Comparison of ENCODE assay signal across 8 mouse cellular contexts in genomic region chr15:98633822-98634470, GRCm38 (mm10). TPM values are rescaled to one million over a fixed set of nuclear protein-coding genes. Genes with fewer than 3 reads are reported as not detected.
DNase-seq lines count a peak whose midpoint lies in the region; ATAC-seq and TF ChIP-seq lines count a peak whose summit lies in the region.

No protein-coding gene starts in this region.

- no peak for TF ChIP-seq POLR2A in kidney, adult 2 months (IDR thresholded peaks at IDR 0.05; ENCODE audit: low read depth, low read length)

- H3K4me2 ChIP-seq in forebrain, embryonic 13.5 days = peak overlapping the region; percentile 88
- peak overlapping the region; percentile 88 for H3K4me2 ChIP-seq in liver, postnatal 0 days (ENCODE audit: low read depth, low read length)

- 6% methylated on average over 25 of the region's 25 CpGs for WGBS in kidney, adult 2 months
- under 1% methylated on average over 24 of the region's 25 CpGs for WGBS in forebrain, embryonic 13.5 days
- WGBS in liver, postnatal 0 days (ENCODE audit: insufficient replicate concordance) = under 1% methylated on average over 23 of the region's 25 CpGs

- TF ChIP-seq EP300 in liver, postnatal 0 days (IDR thresholded peaks at IDR 0.05; ENCODE audit: low read depth) = no peak

- DNase-seq in kidney, adult 2 months = no peak
- DNase-seq in kidney, adult 18-20 months = no peak
- no peak for DNase-seq in G1E (ENCODE audit: low spot score)
- no peak for DNase-seq in liver, postnatal 0 days
- no peak for DNase-seq in kidney, postnatal 36 days
- DNase-seq in embryo, embryonic 11 days = no peak

- no peaks in the 10 kb centered on the region for H3K4me1 ChIP-seq in kidney, adult 2 months (ENCODE audit: control insufficient read depth, insufficient read depth, low read length)
- peaks cover 46% of the 10 kb centered on the region for H3K4me1 ChIP-seq in G1E (ENCODE audit: insufficient read depth, low read depth, low read length)
- H3K4me1 ChIP-seq in forebrain, embryonic 13.5 days = peaks cover 67% of the 10 kb centered on the region
- H3K4me1 ChIP-seq in liver, postnatal 0 days (ENCODE audit: insufficient read depth) = peaks cover 23% of the 10 kb centered on the region

- no peak for TF ChIP-seq CTCF in kidney, adult 2 months (conservative IDR thresholded peaks at IDR 0.05; ENCODE audit: insufficient read depth, insufficient read length, low read depth, low read length)
- TF ChIP-seq CTCF in G1E (IDR thresholded peaks at IDR 0.05; ENCODE audit: low read depth, low read length) = no peak
- no peak for TF ChIP-seq CTCF in liver, postnatal 0 days (IDR thresholded peaks at IDR 0.05; ENCODE audit: low read depth)

- H3K4me3 ChIP-seq in kidney, adult 2 months (ENCODE audit: insufficient read depth, low read depth, low read length) = peak overlapping the region; percentile 66
- H3K4me3 ChIP-seq in G1E (ENCODE audit: low read depth, low read length) = peak overlapping the region; percentile 70
- H3K4me3 ChIP-seq in forebrain, embryonic 13.5 days = peak overlapping the region; percentile 72
- H3K4me3 ChIP-seq in liver, postnatal 0 days (ENCODE audit: low read depth, low read length) = peak overlapping the region; percentile 66

- ATAC-seq in G1E (ENCODE audit: extremely low read depth, insufficient number of reproducible peaks, low FRiP score, poor library complexity, severe bottlenecking) = no peak
- no peak; the same call in 1 of the 2 replicates for ATAC-seq in forebrain, embryonic 13.5 days
- no peak for ATAC-seq in liver, postnatal 0 days
- ATAC-seq in monocyte, adult 5-6 weeks (replicated peaks; ENCODE audit: insufficient number of reproducible peaks, low FRiP score, low TSS enrichment, poor library complexity, severe bottlenecking) = no peak

- 0 out of 2 replicates have a peak, but pooled peaks cover 2% of the 10 kb centered on the region for H3K27me3 ChIP-seq in kidney, adult 2 months (replicated peaks; ENCODE audit: control insufficient read depth, insufficient read depth, low read length)
- H3K27me3 ChIP-seq in G1E (ENCODE audit: insufficient read depth, low read length) = peaks cover 94% of the 10 kb centered on the region
- peaks cover 41% of the 10 kb centered on the region for H3K27me3 ChIP-seq in forebrain, embryonic 13.5 days
- peaks cover 89% of the 10 kb centered on the region for H3K27me3 ChIP-seq in liver, postnatal 0 days (ENCODE audit: insufficient read depth, low read length)

- peak overlapping the region; percentile 92 for H3K9ac ChIP-seq in forebrain, embryonic 13.5 days
- no peak overlapping the region for H3K9ac ChIP-seq in liver, postnatal 0 days (replicated peaks)

- no peaks in the 10 kb centered on the region for H3K9me3 ChIP-seq in G1E (replicated peaks)
- no peaks in the 10 kb centered on the region for H3K9me3 ChIP-seq in forebrain, embryonic 13.5 days (replicated peaks)
- no peaks in the 10 kb centered on the region for H3K9me3 ChIP-seq in liver, postnatal 0 days (ENCODE audit: low read length)

- no peaks in the 10 kb centered on the region for H3K36me3 ChIP-seq in kidney, adult 2 months (ENCODE audit: control insufficient read depth, insufficient read depth, low read length)
- no peaks in the 10 kb centered on the region for H3K36me3 ChIP-seq in G1E (replicated peaks)
- peaks cover 2% of the 10 kb centered on the region; the same call in 1 of the 2 replicates for H3K36me3 ChIP-seq in forebrain, embryonic 13.5 days (ENCODE audit: poor library complexity, severe bottlenecking)
- H3K36me3 ChIP-seq in liver, postnatal 0 days (replicated peaks; ENCODE audit: insufficient read depth, low read length) = no peaks in the 10 kb centered on the region

- no peak overlapping the region for H3K27ac ChIP-seq in kidney, adult 2 months (ENCODE audit: insufficient read depth, low read depth, low read length)
- H3K27ac ChIP-seq in forebrain, embryonic 13.5 days = peak overlapping the region; percentile 97
- no peak overlapping the region for H3K27ac ChIP-seq in liver, postnatal 0 days (ENCODE audit: low read depth)

RNA-seq across cellular contexts. Expression of gene Cacnb3, which starts 3.3 kb away (rescaled TPM):
- polyA plus RNA-seq in kidney, adult 2 months (2012; rRNA removed) = 20.2 and 21.7 TPM in 2 replicates
- total RNA-seq in G1E (2014; fragmentation: Nextera tagmentation) (0.29 TPM in 1 of 2 replicates, not detected in the other), G1E (2017) (0.12 and 0.22 TPM in 2 replicates)
- 0.14 and 0.22 TPM in 2 replicates for polyA plus RNA-seq in G1E (2012)
- 82.1 and 94.8 TPM in 2 replicates for polyA plus RNA-seq in forebrain, embryonic 13.5 days (2015; fragmentation: Nextera tagmentation; extraction: Ambion mirVana)
- polyA plus RNA-seq in liver, postnatal 0 days (2015; fragmentation: Nextera tagmentation; extraction: Ambion mirVana) = 0.38 and 0.58 TPM in 2 replicates
- 0.68 to 1.3 TPM in 2 of 3 replicates, not detected in the other for total RNA-seq in monocyte, adult 5-6 weeks (2017)

RNA-seq across cellular contexts. Expression of gene Adcy6, which starts 24.1 kb away (rescaled TPM):
- polyA plus RNA-seq in kidney, adult 2 months (2012; rRNA removed) = 98.7 and 104 TPM in 2 replicates
- total RNA-seq in G1E (2014; fragmentation: Nextera tagmentation) (5.0 TPM in 1 of 2 replicates, not detected in the other), G1E (2017) (0.22 TPM in 1 of 2 replicates, not detected in the other)
- not detected in 2 replicates for polyA plus RNA-seq in G1E (2012)
- 8.9 and 10.3 TPM in 2 replicates for polyA plus RNA-seq in forebrain, embryonic 13.5 days (2015; fragmentation: Nextera tagmentation; extraction: Ambion mirVana)
- polyA plus RNA-seq in liver, postnatal 0 days (2015; fragmentation: Nextera tagmentation; extraction: Ambion mirVana) = 5.3 and 7.7 TPM in 2 replicates
- 0.96 to 3.7 TPM in 2 of 3 replicates, not detected in the other for total RNA-seq in monocyte, adult 5-6 weeks (2017)

RNA-seq across cellular contexts. Expression of gene Ddx23, which starts 28.7 kb away (rescaled TPM):
- 23.8 and 24.4 TPM in 2 replicates for polyA plus RNA-seq in kidney, adult 2 months (2012; rRNA removed)
- 61.4 and 66.6 TPM in 2 replicates for total RNA-seq in G1E (2014; fragmentation: Nextera tagmentation)
- total RNA-seq in G1E (2017) = 101 and 154 TPM in 2 replicates
- 100 and 112 TPM in 2 replicates for polyA plus RNA-seq in G1E (2012)
- polyA plus RNA-seq in forebrain, embryonic 13.5 days (2015; fragmentation: Nextera tagmentation; extraction: Ambion mirVana) = 32.5 and 33.3 TPM in 2 replicates
- 4.7 and 9.2 TPM in 2 replicates for polyA plus RNA-seq in liver, postnatal 0 days (2015; fragmentation: Nextera tagmentation; extraction: Ambion mirVana)
- total RNA-seq in monocyte, adult 5-6 weeks (2017) = 106 to 143 TPM (median 108 TPM) in 3 replicates

RNA-seq across cellular contexts. Expression of gene Rnd1, which starts 43.3 kb away (rescaled TPM):
- 2.2 and 2.8 TPM in 2 replicates for polyA plus RNA-seq in kidney, adult 2 months (2012; rRNA removed)
- total RNA-seq in G1E (2014; fragmentation: Nextera tagmentation) = 3.2 and 3.3 TPM in 2 replicates
- total RNA-seq in G1E (2017) = 1.2 and 1.5 TPM in 2 replicates
- 1.0 and 1.1 TPM in 2 replicates for polyA plus RNA-seq in G1E (2012)
- polyA plus RNA-seq in forebrain, embryonic 13.5 days (2015; fragmentation: Nextera tagmentation; extraction: Ambion mirVana) = 6.3 and 7.0 TPM in 2 replicates
- 0.94 and 1.2 TPM in 2 replicates for polyA plus RNA-seq in liver, postnatal 0 days (2015; fragmentation: Nextera tagmentation; extraction: Ambion mirVana)
- total RNA-seq in monocyte, adult 5-6 weeks (2017) = 1.2 to 2.8 TPM (median 1.5 TPM) in 3 replicates

Comparison
In these comparisons a context has a peak if more than half of its experiments do, and no peak if none do; other contexts are left out.
1. RNA of gene Cacnb3, which starts 3.3 kb away (polyA plus RNA-seq): 82.1 to 94.8 TPM in forebrain, embryonic 13.5 days and 20.2 to 21.7 TPM in kidney, adult 2 months; 0.38 to 0.58 TPM in liver, postnatal 0 days and 0.14 to 0.22 TPM in G1E; every median in the first group is over 10 times any median in the second.
2. Peak in every context shown above with its lines, with median percentiles within 50 percentile points of each other: H3K4me3 ChIP-seq.